Mouse (Mus musculus) neural tube, embryonic 11.5 days (tissue): ENCODE measurements around the gene Fam131a. TPM values are rescaled to one million over a fixed set of nuclear protein-coding genes. Genes with fewer than 3 reads are reported as not detected.

Experiments
- polyA plus RNA-seq: library from polyadenylated mRNA; unstranded; fragments of >200 nt; fragmentation: Nextera tagmentation; extraction: Ambion mirVana; gene quantifications from 2 replicates; pipeline ENCODE4 v1.2.1, GENCODE M21; 2014

The Fam131a gene
- polyA plus RNA-seq, 1 experiment from 2014 or later: 17.8 TPM

Other genes with a start within 250 kb of the Fam131a start
- gene Eif2b5, start 194.4 kb upstream of the Fam131a start, polyA plus RNA-seq: 130 and 137 TPM in 2 replicates
- 58.1 and 62.7 TPM in 2 replicates for gene Dvl3, start 176.3 kb upstream of the Fam131a start, polyA plus RNA-seq
- gene Ap2m1, start 157.8 kb upstream of the Fam131a start, polyA plus RNA-seq: 886 and 907 TPM in 2 replicates
- 59.5 and 61.3 TPM in 2 replicates for gene Abcf3, start 144.7 kb upstream of the Fam131a start, polyA plus RNA-seq
- gene Vwa5b2, start 103.8 kb upstream of the Fam131a start, polyA plus RNA-seq: 3.8 and 4.3 TPM in 2 replicates
- gene Eef1akmt4, start 81.6 kb upstream of the Fam131a start, polyA plus RNA-seq: 32.2 and 34.4 TPM in 2 replicates
- not detected in 2 replicates for gene Gm49333, start 81.6 kb upstream of the Fam131a start, polyA plus RNA-seq
- gene Alg3, start 81.5 kb upstream of the Fam131a start, polyA plus RNA-seq: 58.6 and 61.3 TPM in 2 replicates
- gene Camk2n2, start 72.0 kb upstream of the Fam131a start, polyA plus RNA-seq: 4.1 and 4.4 TPM in 2 replicates
- 2.2 and 4.6 TPM in 2 replicates for gene Ece2, start 63.4 kb upstream of the Fam131a start, polyA plus RNA-seq
- 490 and 517 TPM in 2 replicates for gene Psmd2, start 41.6 kb upstream of the Fam131a start, polyA plus RNA-seq
- gene Eif4g1, start 24.9 kb upstream of the Fam131a start, polyA plus RNA-seq: 164 and 165 TPM in 2 replicates
- 121 and 125 TPM in 2 replicates for gene Polr2h, start 24.4 kb downstream of the Fam131a start, polyA plus RNA-seq
- 22.0 and 26.4 TPM in 2 replicates for gene Clcn2, start 24.5 kb downstream of the Fam131a start, polyA plus RNA-seq
- 3.7 and 5.2 TPM in 2 replicates for gene Chrd, start 39.9 kb downstream of the Fam131a start, polyA plus RNA-seq
- 0.55 and 1.0 TPM in 2 replicates for gene Thpo, start 41.3 kb downstream of the Fam131a start, polyA plus RNA-seq